Mouse (Mus musculus) embryonic facial prominence, embryonic 11.5 days (tissue): ENCODE data around the gene Pnrc1. TPM values are rescaled to one million over a fixed set of nuclear protein-coding genes. Genes with fewer than 3 reads are reported as not detected.

ENCODE experiments used
- ATAC-seq: fragments of 200-750 bp; cut with Nextera tagmentation; replicated peaks from 2 replicates; pipeline ENCODE4 v1.8.0; 2017; ENCODE audit warnings: low read depth; ENCODE audit not compliant: insufficient number of reproducible peaks, low FRiP score, low TSS enrichment
- DNase-seq: peaks from one replicate; pipeline ENCODE4 v3.0.0-alpha.2; 2015; ENCODE audit warnings: low spot score
- H3K27ac ChIP-seq: fragments of 300-500 bp; sonication (generic); replicated peaks from 2 replicates; pipeline ENCODE4 v1.5.1; 2014; ENCODE audit warnings: mild to moderate bottlenecking, low read depth, low read length, control low read depth
- H3K27me3 ChIP-seq: fragments of 300-500 bp; sonication (generic); 2 replicates; pipeline ENCODE4 v1.6.1; 2014; ENCODE audit warnings: mild to moderate bottlenecking, low read length, moderate library complexity, mixed read lengths; ENCODE audit not compliant: control insufficient read depth, insufficient read depth
- H3K36me3 ChIP-seq: fragments of 300-500 bp; sonication (generic); replicated peaks from 2 replicates; pipeline ENCODE4 v1.6.1; 2014; ENCODE audit warnings: low read depth, mild to moderate bottlenecking, low read length, moderate library complexity, mixed read lengths; ENCODE audit not compliant: control insufficient read depth, insufficient read depth
- H3K4me1 ChIP-seq: fragments of 300-500 bp; sonication (generic); 2 replicates; pipeline ENCODE4 v1.6.1; 2014; ENCODE audit warnings: low read length, mixed read lengths; ENCODE audit not compliant: control insufficient read depth, insufficient read depth
- H3K4me2 ChIP-seq: fragments of 300-500 bp; sonication (generic); 2 replicates; pipeline ENCODE4 v1.6.1; 2014; ENCODE audit warnings: low read depth, mild to moderate bottlenecking, control low read depth, low read length, moderate library complexity
- H3K4me3 ChIP-seq: fragments of 300-500 bp; sonication (generic); 2 replicates; pipeline ENCODE4 v1.5.1; 2014; ENCODE audit warnings: low read depth, low read length, control low read depth
- H3K9ac ChIP-seq: fragments of 300-500 bp; sonication (generic); replicated peaks from 2 replicates; pipeline ENCODE4 v1.6.1; 2014; ENCODE audit warnings: mild to moderate bottlenecking, control low read depth, low read length
- H3K9me3 ChIP-seq: fragments of 300-500 bp; sonication (generic); replicated peaks from 2 replicates; pipeline ENCODE4 v1.6.1; 2016; ENCODE audit warnings: mild to moderate bottlenecking, low read length, inconsistent platforms, mixed read lengths; ENCODE audit not compliant: control insufficient read depth
- WGBS: fragments of 180-500 bp; shearing (Covaris S2); extraction: QIAGEN DNeasy Blood & Tissue Kit; methylation state at CpG from one replicate; pipeline ENCODE4 v1.1.7; 2014; 5-methylcytosine and 5-hydroxymethylcytosine counted together
- polyA plus RNA-seq: library from polyadenylated mRNA; unstranded; fragments of >200 nt; fragmentation: Nextera tagmentation; extraction: Ambion mirVana; gene quantifications from 2 replicates; pipeline ENCODE4 v1.2.1, GENCODE M21; 2014

The Pnrc1 gene
- polyA plus RNA-seq, 1 experiment from 2014 or later: 115 TPM

DNA sequence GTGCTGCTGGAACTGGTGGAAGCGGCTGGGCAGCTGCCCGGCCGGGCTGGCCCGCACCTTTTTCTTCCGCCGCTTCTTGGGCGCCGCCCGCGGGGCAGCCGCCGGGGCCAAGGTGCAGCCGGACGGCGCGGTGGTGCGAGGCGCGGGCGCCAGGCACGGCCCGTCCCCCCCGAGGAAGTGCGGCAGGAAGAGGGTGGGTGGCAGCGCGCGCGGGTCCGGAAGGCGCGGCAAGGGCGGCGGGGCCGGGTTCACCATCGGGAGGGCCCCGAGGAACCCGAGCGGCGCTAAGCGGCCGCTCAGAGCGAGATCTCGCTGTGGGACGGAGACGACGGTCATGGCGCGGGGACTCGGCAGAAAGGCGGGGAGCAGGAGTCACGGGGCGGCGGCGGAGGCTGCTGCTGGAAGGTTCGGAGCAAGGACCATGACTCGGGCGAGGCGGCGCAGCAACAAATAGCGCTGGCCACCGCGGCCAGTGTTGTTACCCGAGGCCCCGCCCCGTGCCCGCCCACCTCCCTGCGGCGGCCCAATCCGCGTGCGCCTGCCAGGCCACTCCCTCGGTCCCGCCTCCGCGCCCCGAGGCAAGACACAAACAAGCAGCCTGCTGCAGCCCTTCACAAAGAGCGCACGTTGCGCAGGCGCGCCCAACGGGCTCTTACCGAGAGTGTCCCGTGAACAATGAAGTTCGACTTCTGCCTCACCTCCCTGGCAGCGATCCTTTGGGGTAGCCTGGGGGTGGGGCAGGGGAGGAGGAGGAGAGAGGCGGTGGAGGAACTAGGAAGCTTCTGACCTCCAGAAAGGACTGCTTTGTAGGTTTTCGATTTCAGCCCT, 41.7 kb downstream of the Pnrc1 start:
- no peaks in the 10 kb centered on the region for H3K27me3 ChIP-seq
- no peaks in the 10 kb centered on the region; the same call in 1 of the 2 replicates for H3K36me3 ChIP-seq
- no peaks in the 10 kb centered on the region for H3K4me1 ChIP-seq
- peak overlapping the region; percentile 42 for H3K4me2 ChIP-seq
- peak overlapping the region; percentile 97 for H3K9ac ChIP-seq
- peak overlapping the region; percentile 99 for H3K27ac ChIP-seq
- DNase-seq (peak; percentile 99), ATAC-seq (peak; percentile 93)
- under 1% methylated on average over 72 of the region's 88 CpGs for WGBS
- no peaks in the 10 kb centered on the region for H3K9me3 ChIP-seq
- H3K4me3 ChIP-seq: peak overlapping the region; percentile 98

- Histone ChIP-seq H3K4me3 (peak overlapping the region; percentile 98), H3K9me3 (no peaks in the 10 kb centered on the region), H3K4me1 (no peaks in the 10 kb centered on the region), H3K9ac (peak overlapping the region; percentile 97), H3K27ac (peak overlapping the region; percentile 99), H3K4me2 (peak overlapping the region; percentile 67), H3K27me3 (no peaks in the 10 kb centered on the region), H3K36me3 (no peaks in the 10 kb centered on the region; the same call in 1 of the 2 replicates)
- peak; percentile 90 for ATAC-seq
- peak; percentile 98 for DNase-seq
- WGBS: under 1% methylated on average over 48 of the region's 60 CpGs
These were observed 42.4 kb downstream of the Pnrc1 start for GRCm38 (mm10) chr4:33247479-33248053.

DNA sequence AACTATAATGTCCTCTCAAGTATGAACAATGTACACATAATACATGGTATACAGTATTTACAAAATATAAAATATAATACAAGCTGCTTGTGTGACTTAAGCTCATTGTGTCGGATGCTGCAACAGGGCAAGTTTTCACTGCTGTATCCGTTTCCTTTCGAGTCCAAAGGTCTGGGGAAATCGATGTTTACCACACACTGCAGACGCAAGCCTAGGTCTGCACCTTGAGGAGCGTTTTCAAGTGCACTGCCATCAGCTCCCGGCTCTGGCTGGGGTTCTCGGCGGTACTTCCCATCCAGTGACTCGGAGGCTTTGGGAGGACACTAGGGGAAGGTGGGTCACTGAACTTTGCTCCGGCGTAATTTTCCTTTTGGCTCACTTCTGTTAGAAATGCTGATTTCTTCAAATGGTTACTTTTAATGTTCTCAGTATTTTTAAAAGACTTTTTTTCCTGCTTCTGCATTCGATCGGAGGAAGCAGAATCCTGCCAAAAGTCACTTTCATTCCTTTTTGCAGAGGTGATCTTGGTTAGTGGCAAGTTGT, 44.0 kb downstream of the Pnrc1 start:
- no peaks in the 10 kb centered on the region; the same call in 1 of the 2 replicates for H3K36me3 ChIP-seq
- H3K27ac ChIP-seq: no peak overlapping the region
- H3K4me3 ChIP-seq: no peak overlapping the region
- no peaks in the 10 kb centered on the region for H3K27me3 ChIP-seq
- 91% methylated on average over 14 of the region's 14 CpGs for WGBS
- ATAC-seq: no peak
- no peak overlapping the region for H3K4me2 ChIP-seq
- no peaks in the 10 kb centered on the region for H3K4me1 ChIP-seq
- no peak overlapping the region for H3K9ac ChIP-seq
- H3K9me3 ChIP-seq: no peaks in the 10 kb centered on the region
- no peak for DNase-seq

DNA sequence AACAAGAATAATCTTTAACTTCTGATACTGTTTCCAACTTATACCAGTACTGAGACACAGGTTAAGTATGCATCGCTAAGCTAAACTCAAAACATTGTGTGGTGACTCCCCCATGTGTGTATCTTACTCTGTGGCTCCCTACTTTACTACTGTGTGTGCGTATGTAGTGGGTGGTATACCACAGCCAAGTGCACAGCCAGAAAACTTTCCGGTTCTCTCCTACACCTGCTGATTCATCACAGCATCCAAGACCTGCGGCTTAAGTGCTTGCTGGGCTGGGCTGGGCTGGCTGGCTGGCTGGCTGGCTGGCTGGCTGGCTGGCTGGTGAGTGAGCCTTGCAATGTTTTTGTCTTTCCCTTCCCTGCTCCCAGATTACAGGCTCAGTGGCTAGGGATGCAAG, 46.0 kb downstream of the Pnrc1 start:
- no peak for ATAC-seq
- H3K9me3 ChIP-seq: no peaks in the 10 kb centered on the region
- H3K27me3 ChIP-seq: no peaks in the 10 kb centered on the region
- H3K9ac ChIP-seq: no peak overlapping the region
- H3K4me1 ChIP-seq: no peaks in the 10 kb centered on the region
- no peak overlapping the region for H3K4me3 ChIP-seq
- no peak for DNase-seq
- H3K27ac ChIP-seq: no peak overlapping the region
- WGBS: 89% methylated on average over 4 of the region's 4 CpGs
- no peaks in the 10 kb centered on the region; the same call in 1 of the 2 replicates for H3K36me3 ChIP-seq
- no peak overlapping the region for H3K4me2 ChIP-seq

GRCm38 (mm10) chr4:33243016-33243758, 46.8 kb downstream of the Pnrc1 start:
- no peak for ATAC-seq
- Histone ChIP-seq H3K27me3 (no peaks in the 10 kb centered on the region), H3K9me3 (no peaks in the 10 kb centered on the region), H3K4me1 (no peaks in the 10 kb centered on the region), H3K9ac (no peak overlapping the region), H3K27ac (no peak overlapping the region), H3K4me3 (no peak overlapping the region), H3K4me2 (no peak overlapping the region), H3K36me3 (no peaks in the 10 kb centered on the region; the same call in 1 of the 2 replicates)
- WGBS: 82% methylated on average over 12 of the region's 12 CpGs
- DNase-seq: no peak

GRCm38 (mm10) chr4:33242536-33242935, 47.4 kb downstream of the Pnrc1 start:
- Histone ChIP-seq H3K4me2 (no peak overlapping the region), H3K9me3 (no peaks in the 10 kb centered on the region), H3K36me3 (no peaks in the 10 kb centered on the region; the same call in 1 of the 2 replicates), H3K4me3 (no peak overlapping the region), H3K4me1 (no peaks in the 10 kb centered on the region), H3K27ac (no peak overlapping the region), H3K27me3 (no peaks in the 10 kb centered on the region), H3K9ac (no peak overlapping the region)
- 70% methylated on average over 5 of the region's 5 CpGs for WGBS
- no peak for DNase-seq
- ATAC-seq: no peak

GRCm38 (mm10) chr4:33230881-33231280, 59.1 kb downstream of the Pnrc1 start:
- H3K4me1 ChIP-seq: no peaks in the 10 kb centered on the region
- ATAC-seq: no peak

More at GRCm38 (mm10) chr4:33230881-33231280, 59.1 kb downstream of the Pnrc1 start:
- Histone ChIP-seq H3K27me3 (no peaks in the 10 kb centered on the region), H3K4me2 (no peak overlapping the region), H3K9me3 (no peaks in the 10 kb centered on the region), H3K27ac (no peak overlapping the region), H3K4me3 (no peak overlapping the region), H3K9ac (no peak overlapping the region), H3K36me3 (no peaks in the 10 kb centered on the region)
- no peak for DNase-seq
- 92% methylated on average over 18 of the region's 18 CpGs for WGBS
